Mouse (Mus musculus) brain, embryonic 14.5 days (tissue): ENCODE measurements around the gene Ank2.

Experiments used
- CTCF ChIP-seq: fragments of 200-500 bp; IDR thresholded peaks from 2 replicates; pipeline ENCODE4 v1.5.1; 2012; ENCODE audit warnings: inconsistent platforms, mild to moderate bottlenecking, moderate library complexity, borderline replicate concordance; ENCODE audit not compliant: insufficient read depth, insufficient read length; ENCODE audit errors: extremely low read depth
- POLR2A ChIP-seq: fragments of 200-500 bp; IDR thresholded peaks from 2 replicates; pipeline ENCODE4 v1.6.1; 2012; ENCODE audit warnings: mild to moderate bottlenecking, inconsistent platforms, borderline replicate concordance; ENCODE audit not compliant: poor library complexity, insufficient read depth, insufficient read length, severe bottlenecking; ENCODE audit errors: extremely low read depth

GRCm38 (mm10) chr3:126976793-126977192, 522.4 kb downstream of the Ank2 start:
- no peak for TF ChIP-seq POLR2A
- no peak for TF ChIP-seq CTCF
